Mouse (Mus musculus) liver, adult 2 months (tissue): ENCODE results near the gene Klf8. TPM values are rescaled to one million over a fixed set of nuclear protein-coding genes. Genes with fewer than 3 reads are reported as not detected.
"Not testable (repeated sequence)": the region's sequence is repeated elsewhere in the genome, so short reads cannot be mapped to it uniquely, and the experiment has no call there.

Experiments
- DNase-seq: peaks from one replicate; pipeline ENCODE4 v3.0.0-alpha.2; 2011; ENCODE audit warnings: low read depth, low spot score; ENCODE audit errors: extremely low read depth
- H3K27ac ChIP-seq: fragments of 200-500 bp; replicated peaks from 2 replicates; pipeline ENCODE4 v1.5.1; 2012; ENCODE audit warnings: low read depth, mild to moderate bottlenecking, control low read depth, inconsistent platforms, low read length; ENCODE audit not compliant: insufficient read depth
- H3K27me3 ChIP-seq: fragments of 200-500 bp; 2 replicates; pipeline ENCODE4 v1.6.1; 2012; ENCODE audit warnings: mild to moderate bottlenecking, moderate library complexity, low read length, inconsistent platforms; ENCODE audit not compliant: control insufficient read depth, insufficient read depth
- H3K36me3 ChIP-seq: fragments of 200-500 bp; 2 replicates; pipeline ENCODE4 v1.6.1; 2012; ENCODE audit warnings: low read length, inconsistent platforms; ENCODE audit not compliant: control insufficient read depth, insufficient read depth
- H3K4me1 ChIP-seq: fragments of 200-500 bp; 2 replicates; pipeline ENCODE4 v1.6.1; 2011; ENCODE audit warnings: low read length; ENCODE audit not compliant: control insufficient read depth, insufficient read depth
- H3K4me3 ChIP-seq: fragments of 200-500 bp; 2 replicates; pipeline ENCODE4 v1.5.1; 2011; ENCODE audit warnings: low read depth, mild to moderate bottlenecking, control low read depth, low read length, moderate library complexity; ENCODE audit not compliant: insufficient read depth
- H3K79me2 ChIP-seq: fragments of 200-500 bp; 2 replicates; pipeline ENCODE4 v1.6.1; 2012; ENCODE audit warnings: inconsistent platforms, mild to moderate bottlenecking, low read length, moderate library complexity; ENCODE audit not compliant: control insufficient read depth, insufficient read depth
- H3K9ac ChIP-seq: fragments of 200-500 bp; 2 replicates; pipeline ENCODE4 v1.6.1; 2012; ENCODE audit warnings: low read depth, mild to moderate bottlenecking, control low read depth, inconsistent platforms, low read length
- CTCF ChIP-seq: fragments of 200-500 bp; IDR thresholded peaks from 2 replicates; pipeline ENCODE4 v1.5.1; 2011; ENCODE audit warnings: low read depth, low read length, control low read depth
- POLR2A ChIP-seq: fragments of 200-500 bp; IDR thresholded peaks from 2 replicates; pipeline ENCODE4 v1.6.1; 2011; ENCODE audit warnings: low read length, control low read depth; ENCODE audit not compliant: insufficient read depth; ENCODE audit errors: extremely low read depth
- WGBS: fragments of 180-500 bp; shearing (Covaris S2); methylation state at CpG from one replicate; pipeline ENCODE4 v1.1.7; 2018; 5-methylcytosine and 5-hydroxymethylcytosine counted together
- polyA plus RNA-seq: library from polyadenylated mRNA; depleted of rRNA; stranded (reverse); fragments of >200 nt; gene quantifications from 2 replicates; pipeline ENCODE4 v1.2.3, GENCODE M21; 2012
- total RNA-seq: library from RNA; depleted of rRNA; stranded (reverse); fragments of >200 nt; gene quantifications from 2 replicates; pipeline ENCODE4 v1.2.3, GENCODE M21; 2014

Gene Klf8
- total and polyA plus RNA-seq, 2 experiments, result under 0.01 TPM; not detected in 1

- 87% methylated on average over 1 of the region's 1 CpGs for WGBS
- Histone ChIP-seq H3K27me3 (no peaks in the 10 kb centered on the region), H3K4me1 (no peaks in the 10 kb centered on the region), H3K36me3 (no peaks in the 10 kb centered on the region), H3K9ac (no peak overlapping the region), H3K79me2 (no peaks in the 10 kb centered on the region), H3K27ac (no peak overlapping the region), H3K4me3 (no peak overlapping the region)
- DNase-seq, result no peak
- TF ChIP-seq POLR2A (no peak), CTCF (no peak)
These were observed 17.0 kb downstream of the Klf8 start for GRCm38 (mm10) chrX:153254256-153254655.

- no peak overlapping the region for H3K27ac ChIP-seq
- 71% methylated on average over 2 of the region's 2 CpGs for WGBS
- DNase-seq, result no peak
- H3K79me2 ChIP-seq, result no peaks in the 10 kb centered on the region
- H3K27me3 ChIP-seq, result no peaks in the 10 kb centered on the region
- TF ChIP-seq POLR2A (no peak), CTCF (no peak)
- no peak overlapping the region for H3K9ac ChIP-seq
- H3K36me3 ChIP-seq, result no peaks in the 10 kb centered on the region
- no peak overlapping the region for H3K4me3 ChIP-seq
- H3K4me1 ChIP-seq, result no peaks in the 10 kb centered on the region
These were observed 18.2 kb downstream of the Klf8 start for GRCm38 (mm10) chrX:153255504-153255903.

GRCm38 (mm10) chrX:153282185-153282584, 44.9 kb downstream of the Klf8 start:
- DNase-seq, result no peak
- Histone ChIP-seq H3K27ac (no peak overlapping the region), H3K9ac (no peak overlapping the region), H3K27me3 (no peaks in the 10 kb centered on the region), H3K36me3 (no peaks in the 10 kb centered on the region), H3K79me2 (no peaks in the 10 kb centered on the region), H3K4me3 (no peak overlapping the region), H3K4me1 (no peaks in the 10 kb centered on the region)
- TF ChIP-seq CTCF, result no peak
- TF ChIP-seq POLR2A, result no peak
- WGBS, result 65% methylated on average over 2 of the region's 2 CpGs

- Histone ChIP-seq H3K27me3 (no peaks in the 10 kb centered on the region), H3K27ac (no peak overlapping the region), H3K4me1 (no peaks in the 10 kb centered on the region), H3K36me3 (no peaks in the 10 kb centered on the region), H3K79me2 (no peaks in the 10 kb centered on the region), H3K9ac (no peak overlapping the region), H3K4me3 (no peak overlapping the region)
- no peak for TF ChIP-seq CTCF
- TF ChIP-seq POLR2A, result no peak
- WGBS, result 69% methylated on average over 4 of the region's 4 CpGs
- no peak for DNase-seq
These were observed 74.1 kb downstream of the Klf8 start for GRCm38 (mm10) chrX:153311356-153311755.

- no peaks in the 10 kb centered on the region for H3K4me1 ChIP-seq
- TF ChIP-seq CTCF (no peak), POLR2A (no peak)
- WGBS, result 71% methylated on average over 3 of the region's 3 CpGs
These were observed 85.8 kb downstream of the Klf8 start for GRCm38 (mm10) chrX:153323105-153323504.

GRCm38 (mm10) chrX:153334140-153334539, 96.9 kb downstream of the Klf8 start:
- H3K9ac ChIP-seq, DNase-seq, H3K4me3 ChIP-seq, H3K36me3 ChIP-seq, H3K79me2 ChIP-seq, H3K27me3 ChIP-seq, H3K27ac ChIP-seq, H3K4me1 ChIP-seq: not testable (repeated sequence)
- WGBS, result 75% methylated on average over 3 of the region's 3 CpGs

More at GRCm38 (mm10) chrX:153323105-153323504, 85.8 kb downstream of the Klf8 start:
- Histone ChIP-seq H3K4me3 (no peak overlapping the region), H3K79me2 (no peaks in the 10 kb centered on the region), H3K9ac (no peak overlapping the region), H3K27me3 (no peaks in the 10 kb centered on the region), H3K36me3 (no peaks in the 10 kb centered on the region), H3K27ac (no peak overlapping the region)
- no peak for DNase-seq
